Mouse (Mus musculus) MEL (cell line): ENCODE results near the gene Bud31.
A peak's percentile ranks its signal among the peaks of the same experiment; 100 is the strongest.

Source experiments
- CTCF ChIP-seq, 3 experiments: IDR thresholded peaks in 2 of 3; conservative IDR thresholded peaks in 1 of 3; 2 replicates each; pipeline ENCODE4 v1.5.1; 2011 to 2012; ENCODE audit warnings: low read length in 3 of 3, low read depth in 2 of 3, mild to moderate bottlenecking in 2 of 3, improper control_type of control experiment in 1 of 3, inconsistent platforms in 1 of 3, mixed read lengths in 1 of 3, moderate library complexity in 1 of 3; ENCODE audit not compliant: control insufficient read depth in 1 of 3, insufficient read depth in 1 of 3, poor library complexity in 1 of 3, severe bottlenecking in 1 of 3
- MXI1 ChIP-seq: IDR thresholded peaks from 2 replicates; pipeline ENCODE4 v1.6.1; 2011; ENCODE audit warnings: mild to moderate bottlenecking, low read depth, low read length, improper control_type of control experiment

DNA sequence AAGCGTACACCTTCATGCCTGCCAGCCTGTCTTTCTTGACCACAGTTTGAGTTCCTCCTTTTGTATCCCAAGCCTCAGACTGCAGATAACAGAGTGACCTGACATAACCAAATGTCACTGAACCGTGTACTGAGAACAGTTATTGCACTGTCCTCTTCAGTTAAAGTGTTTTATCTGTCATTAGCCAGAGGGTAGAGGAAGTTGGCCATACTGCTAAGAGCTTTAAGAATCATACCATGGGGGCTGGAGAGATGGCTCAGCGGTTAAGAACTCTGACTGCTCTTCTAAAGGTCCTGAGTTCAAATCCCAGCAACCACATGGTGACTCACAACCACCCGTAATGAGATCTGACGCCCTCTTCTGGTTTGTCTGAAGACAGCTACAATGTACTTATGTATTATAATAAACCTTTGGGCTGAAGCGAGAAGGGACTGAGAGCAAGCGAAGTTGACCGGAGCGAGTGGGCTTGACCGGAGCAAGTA lies 41.8 kb upstream of the Bud31 start:
- TF ChIP-seq CTCF (IDR thresholded peaks at IDR 0.05 in 2 of 3, conservative IDR thresholded peaks at IDR 0.05 in 1 of 3; ENCODE audit: control insufficient read depth in 1 of 3, insufficient read depth in 1 of 3, low read depth in 2 of 3, low read length in 3 of 3, poor library complexity in 1 of 3, severe bottlenecking in 1 of 3) (peak in 1 of 3 experiments; percentile 36; a peak in 3 of 6 replicates), MXI1 (peak; percentile 63; the same call in 1 of the 2 replicates)
